Mouse (Mus musculus): ENCODE data around the gene Nmt1.

DNA sequence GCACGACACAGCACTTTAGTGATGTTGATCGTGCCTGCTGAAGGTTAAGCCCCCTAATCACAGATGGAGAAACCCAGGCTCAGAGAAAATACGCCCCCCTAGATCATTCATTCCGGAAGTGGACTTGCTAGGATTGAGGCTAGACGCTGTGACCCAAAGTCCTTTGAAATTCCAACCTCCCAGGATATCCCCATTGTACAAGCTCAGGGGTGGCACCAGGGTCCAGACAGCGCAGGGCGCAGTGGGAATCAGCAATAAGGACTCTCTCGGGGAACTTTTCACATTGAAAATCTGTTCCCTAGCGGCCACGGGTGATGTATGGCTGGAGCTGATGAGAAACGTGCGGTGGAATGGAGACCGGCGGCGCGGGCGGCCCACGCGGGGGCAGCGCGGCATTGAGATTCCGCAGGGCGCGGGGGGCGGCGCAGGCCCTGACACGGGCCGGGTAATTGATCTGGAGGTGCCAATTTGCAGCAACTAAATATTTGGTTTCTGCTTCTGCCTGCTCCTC lies 38.3 kb upstream of the Nmt1 start:
- no peak for TF ChIP-seq CTCF (IDR thresholded peaks at IDR 0.05; ENCODE audit: borderline replicate concordance, insufficient read depth, low read depth, low read length)
- no peak for TF ChIP-seq POLR2A (IDR thresholded peaks at IDR 0.05; ENCODE audit: borderline replicate concordance, insufficient read depth, low read length)

Measured in cerebellum, adult 2 months (tissue).